Mouse (Mus musculus) heart, adult 2 months (tissue): ENCODE data around the gene Fam19a2.

Source experiments
- CTCF ChIP-seq: fragments of 200-600 bp; IDR thresholded peaks from 2 replicates; pipeline ENCODE4 v1.8.1; 2022; ENCODE audit warnings: antibody characterized with exemption, mild to moderate bottlenecking, moderate library complexity
- EP300 ChIP-seq: fragments of 200-500 bp; IDR thresholded peaks from 2 replicates; pipeline ENCODE4 v1.6.1; 2011; ENCODE audit warnings: low read depth, low read length, control low read depth; ENCODE audit not compliant: insufficient read depth
- POLR2A ChIP-seq: fragments of 200-500 bp; IDR thresholded peaks from 2 replicates; pipeline ENCODE4 v1.6.1; 2011; ENCODE audit warnings: mild to moderate bottlenecking, low read depth, low read length, control low read depth; ENCODE audit not compliant: insufficient read depth

DNA sequence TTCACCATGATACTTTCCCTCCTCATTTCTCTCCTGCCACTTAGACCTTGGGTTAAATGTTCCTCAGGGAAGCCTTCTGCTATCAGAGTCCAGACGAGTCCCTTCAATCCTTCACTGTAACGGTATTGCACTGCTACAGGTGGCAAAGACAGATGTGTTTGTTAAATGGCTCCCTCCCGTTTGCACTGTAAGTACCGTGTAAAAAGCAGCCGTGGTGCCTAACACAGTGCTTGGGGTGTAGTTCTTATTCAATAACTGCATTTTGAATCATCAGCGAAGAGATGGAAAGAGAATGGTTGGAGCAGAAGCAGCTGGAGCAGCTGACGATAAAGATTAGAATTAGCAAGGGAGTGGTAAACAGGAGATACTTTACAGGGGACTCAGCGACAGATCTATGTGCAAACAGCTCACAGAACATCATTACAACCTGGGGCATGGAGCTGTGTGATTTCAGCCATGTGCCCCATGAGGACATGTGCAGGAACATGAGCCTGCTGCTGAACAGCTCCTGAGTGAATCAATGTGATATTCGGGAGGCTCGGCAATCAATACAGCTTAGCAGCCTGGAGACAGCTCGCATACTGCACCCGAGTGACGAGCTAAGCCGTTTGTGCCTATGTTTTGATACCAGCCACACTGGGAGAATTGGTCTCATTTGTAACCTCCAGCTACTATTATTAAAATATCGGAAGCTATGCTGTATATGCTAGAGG, 103.5 kb downstream of the Fam19a2 start:
- TF ChIP-seq CTCF = no peak
- TF ChIP-seq POLR2A = no peak
- no peak for TF ChIP-seq EP300
